Mouse (Mus musculus): ENCODE results near the gene Plce1. TPM values are rescaled to one million over a fixed set of nuclear protein-coding genes. Genes with fewer than 3 reads are reported as not detected.

Gene Plce1
- 20.9 and 26.4 TPM in 2 replicates for polyA plus RNA-seq (2012; rRNA removed)

GRCm38 (mm10) chr19:38480731-38481621 is at the start of gene Plce1:
Gene Plce1 (plus strand): TSS chr19:38481109.

DNA sequence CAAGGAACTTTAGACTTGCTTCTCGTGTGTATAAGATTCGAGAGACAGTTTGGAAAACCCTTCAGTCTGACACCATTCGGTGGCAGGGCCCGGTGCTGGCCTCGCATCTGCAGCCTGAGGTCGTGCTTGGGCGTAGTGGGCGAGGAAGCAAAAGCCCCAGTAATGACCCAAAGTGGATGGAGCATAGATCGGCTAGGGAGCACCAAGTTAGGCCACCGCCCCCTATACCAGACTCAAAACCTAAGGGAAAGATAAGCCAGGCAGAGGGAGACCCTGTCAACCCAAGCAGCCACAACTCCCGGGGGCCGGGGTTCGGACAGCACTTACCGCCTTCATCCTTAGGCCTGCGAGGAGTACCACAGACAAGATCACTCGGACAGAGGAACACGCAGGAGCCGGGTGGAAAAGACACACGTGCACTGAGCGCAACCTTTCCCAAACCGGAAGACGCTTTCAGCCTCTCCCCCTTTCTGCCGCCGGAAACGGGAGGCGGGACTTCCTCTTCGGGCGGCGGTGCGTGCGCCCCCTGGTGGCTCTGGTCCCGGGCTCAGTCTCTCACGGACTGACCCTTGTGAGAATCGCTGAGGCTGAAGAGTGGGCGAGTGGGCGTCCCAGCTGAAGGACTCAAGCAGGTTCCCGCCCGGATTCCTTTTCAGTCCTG is 338.0 kb downstream of the Plce1 start, which contains the start of gene Noc3l:
Gene Noc3l, minus strand, starts transcription at position 472 of the 661 bp plus-strand sequence.

Other genes with a start within 250 kb of the Plce1 start
- gene Lgi1, start 216.6 kb upstream of the Plce1 start, polyA plus RNA-seq (2012; rRNA removed) = 0.03 and 0.05 TPM in 2 replicates
- gene Slc35g1, start 85.1 kb upstream of the Plce1 start, polyA plus RNA-seq (2012; rRNA removed) = 25.1 and 30.7 TPM in 2 replicates